ENCODE assay signal across 21 mouse cellular contexts in the genomic region with DNA sequence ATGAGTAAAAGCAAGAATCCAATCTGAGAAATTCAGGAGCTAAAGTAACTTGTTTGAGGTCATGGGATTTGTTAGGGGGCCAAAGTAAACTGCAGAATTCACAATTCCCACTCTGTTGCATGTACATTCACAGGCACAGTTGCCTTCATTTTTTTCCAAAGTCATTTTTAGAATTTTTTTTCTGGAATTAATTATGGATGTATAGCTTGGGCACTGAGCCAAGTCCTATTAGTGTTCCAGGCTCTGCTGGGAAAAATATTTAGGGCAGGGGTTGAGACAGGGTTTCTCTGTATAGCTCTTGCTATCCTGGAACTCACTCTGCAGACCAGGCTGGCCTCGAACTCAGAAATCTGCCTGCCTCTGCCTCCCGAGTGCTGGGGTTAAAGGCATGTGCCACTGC.
DNase-seq lines count a peak whose midpoint lies in the region; ATAC-seq and TF ChIP-seq lines count a peak whose summit lies in the region.
"Had no signal": no experiment of that assay in that cellular context is flagged by ENCODE, and none has a peak within 500 bp of the region (broad histone marks: within the 10 kb centered on the region; RNA-seq: fewer than 3 reads in every experiment).

No protein-coding gene starts in this region.

- no peak overlapping the region for H3K27ac ChIP-seq in heart, adult 2 months
- H3K27ac ChIP-seq in lung, embryonic 14.5 days (ENCODE audit: low read depth): no peak overlapping the region
- H3K27ac ChIP-seq: embryonic facial prominence, embryonic 12.5 days; embryonic facial prominence, embryonic 15.5 days; forebrain, embryonic 10.5 days; forebrain, embryonic 12.5 days had no signal

- peak; percentile 48 for DNase-seq in heart, adult 11 months
- no peak for DNase-seq in heart, adult 2 months
- DNase-seq in lung, embryonic 14.5 days: peak; percentile 40
- DNase-seq in lung, postnatal 10 days: no peak
- DNase-seq: adrenal gland, adult 2 months; adrenal gland, postnatal 10 days; adrenal gland, postnatal 25 days; cerebellum, adult 11 months; cerebellum, adult 18-20 months; cerebellum, adult 8-10 months; cerebellum, adult 9-11 months; cerebellum, postnatal 14 days; cerebellum, postnatal 36 days; embryo, embryonic 11 days had no signal

- no peak for TF ChIP-seq EP300 in heart, adult 2 months (IDR thresholded peaks at IDR 0.05; ENCODE audit: insufficient read depth, low read depth, low read length)

- H3K4me2 ChIP-seq in lung, embryonic 14.5 days: no peak overlapping the region
- H3K4me2 ChIP-seq: embryonic facial prominence, embryonic 12.5 days; embryonic facial prominence, embryonic 15.5 days; forebrain, embryonic 12.5 days had no signal

- TF ChIP-seq POLR2A in heart, adult 2 months (IDR thresholded peaks at IDR 0.05; ENCODE audit: insufficient read depth, low read depth, low read length): no peak

- no peaks in the 10 kb centered on the region for H3K4me1 ChIP-seq in heart, adult 2 months (ENCODE audit: control insufficient read depth, insufficient read depth, low read length)
- no peaks in the 10 kb centered on the region for H3K4me1 ChIP-seq in lung, embryonic 14.5 days (ENCODE audit: insufficient read depth)
- H3K4me1 ChIP-seq: embryonic facial prominence, embryonic 12.5 days; embryonic facial prominence, embryonic 15.5 days had no signal

- H3K36me3 ChIP-seq in heart, adult 2 months (ENCODE audit: control insufficient read depth, insufficient read depth, low read length): no peaks in the 10 kb centered on the region
- no peaks in the 10 kb centered on the region for H3K36me3 ChIP-seq in lung, embryonic 14.5 days (ENCODE audit: insufficient read depth)
- H3K36me3 ChIP-seq: embryonic facial prominence, embryonic 12.5 days; embryonic facial prominence, embryonic 15.5 days; forebrain, embryonic 10.5 days; forebrain, embryonic 12.5 days had no signal

- 92% methylated on average over 2 of the region's 2 CpGs for WGBS in heart, adult 2 months
- 83% methylated on average over 2 of the region's 2 CpGs for WGBS in lung, embryonic 14.5 days

- H3K9ac ChIP-seq in heart, adult 2 months (ENCODE audit: low read depth, low read length): no peak overlapping the region
- no peak overlapping the region for H3K9ac ChIP-seq in lung, embryonic 14.5 days
- H3K9ac ChIP-seq: embryonic facial prominence, embryonic 12.5 days; embryonic facial prominence, embryonic 15.5 days; forebrain, embryonic 12.5 days had no signal

- H3K9me3 ChIP-seq in lung, embryonic 14.5 days (ENCODE audit: low read depth, low read length): no peaks in the 10 kb centered on the region
- H3K9me3 ChIP-seq: embryonic facial prominence, embryonic 12.5 days; embryonic facial prominence, embryonic 15.5 days; forebrain, embryonic 10.5 days; forebrain, embryonic 12.5 days had no signal

- TF ChIP-seq CTCF in heart, adult 2 months (IDR thresholded peaks at IDR 0.05): no peak
- TF ChIP-seq CTCF in lung, embryonic 14.5 days (IDR thresholded peaks at IDR 0.05; ENCODE audit: low read depth): no peak

- no peaks in the 10 kb centered on the region for H3K79me2 ChIP-seq in heart, adult 2 months (replicated peaks; ENCODE audit: control insufficient read depth, insufficient read depth, low read length)

- no peak overlapping the region for H3K4me3 ChIP-seq in heart, adult 2 months
- no peak overlapping the region for H3K4me3 ChIP-seq in lung, embryonic 14.5 days (ENCODE audit: low read depth, low read length)
- H3K4me3 ChIP-seq: embryonic facial prominence, embryonic 12.5 days; embryonic facial prominence, embryonic 15.5 days; erythroblast, embryonic 14.5 days; forebrain, embryonic 10.5 days; forebrain, embryonic 12.5 days had no signal

- intact Hi-C loops in heart, adult 2 months (cut with DNase I): no loop called here

- no peaks in the 10 kb centered on the region for H3K27me3 ChIP-seq in heart, adult 2 months (ENCODE audit: control insufficient read depth, insufficient read depth, low read length)
- H3K27me3 ChIP-seq in lung, embryonic 14.5 days (ENCODE audit: insufficient read depth, low read length): no peaks in the 10 kb centered on the region
- H3K27me3 ChIP-seq: embryonic facial prominence, embryonic 12.5 days; embryonic facial prominence, embryonic 15.5 days; forebrain, embryonic 12.5 days had no signal

- ATAC-seq in lung, embryonic 14.5 days (ENCODE audit: insufficient read depth): no peak
- ATAC-seq: forebrain, embryonic 14.5 days; forebrain, embryonic 16.5 days had no signal

Comparison
In these comparisons a context has a peak if more than half of its experiments do, and no peak if none do; other contexts are left out.
1. DNase-seq: peak in heart, adult 11 months (single experiment) and lung, embryonic 14.5 days (single experiment); none in heart, adult 2 months (0 of 2) and lung, postnatal 10 days (single experiment).